16 mouse cellular contexts compared by ENCODE assay signal in genomic region chr11:119674835-119675234, GRCm38 (mm10).
DNase-seq lines count a peak whose midpoint lies in the region; ATAC-seq and TF ChIP-seq lines count a peak whose summit lies in the region.
"Had no signal": no experiment of that assay in that cellular context is flagged by ENCODE, and none has a peak within 500 bp of the region (broad histone marks: within the 10 kb centered on the region; RNA-seq: fewer than 3 reads in every experiment).

No protein-coding gene starts in this region.

- peak overlapping the region; percentile 77 for H3K27ac ChIP-seq in hindbrain, embryonic 13.5 days
- H3K27ac ChIP-seq in hindbrain, embryonic 11.5 days (ENCODE audit: low read depth, low read length) = no peak overlapping the region
- H3K27ac ChIP-seq in midbrain, embryonic 15.5 days = peak overlapping the region; percentile 8; the same call in 1 of the 2 replicates
- no peak overlapping the region for H3K27ac ChIP-seq in midbrain, postnatal 0 days (ENCODE audit: low read depth, low read length)
- peak overlapping the region; percentile 40 for H3K27ac ChIP-seq in hindbrain, embryonic 14.5 days
- peak overlapping the region; percentile 80 for H3K27ac ChIP-seq in neural tube, embryonic 15.5 days (replicated peaks)
- H3K27ac ChIP-seq: heart, embryonic 10.5 days; midbrain, embryonic 12.5 days had no signal

- ATAC-seq in hindbrain, embryonic 13.5 days (ENCODE audit: low FRiP score) = no peak
- ATAC-seq in hindbrain, embryonic 11.5 days (ENCODE audit: low FRiP score) = no peak
- ATAC-seq in midbrain, embryonic 15.5 days (replicated peaks) = no peak
- ATAC-seq in midbrain, postnatal 0 days (ENCODE audit: low FRiP score) = no peak
- no peak for ATAC-seq in hindbrain, embryonic 14.5 days (ENCODE audit: low FRiP score)
- peak; percentile 26; the same call in 1 of the 2 replicates for ATAC-seq in neural tube, embryonic 15.5 days (ENCODE audit: low FRiP score)
- ATAC-seq: activated CD4-positive, CD25-positive, alpha-beta regulatory T cell, adult 4 months; intestine, embryonic 16.5 days had no signal

- H3K4me2 ChIP-seq in hindbrain, embryonic 13.5 days = no peak overlapping the region
- no peak overlapping the region for H3K4me2 ChIP-seq in hindbrain, embryonic 11.5 days (replicated peaks; ENCODE audit: low read depth, low read length)
- no peak overlapping the region for H3K4me2 ChIP-seq in midbrain, embryonic 15.5 days
- H3K4me2 ChIP-seq in midbrain, postnatal 0 days (ENCODE audit: low read depth, low read length, poor library complexity, severe bottlenecking) = no peak overlapping the region
- H3K4me2 ChIP-seq in hindbrain, embryonic 14.5 days (replicated peaks) = no peak overlapping the region
- no peak overlapping the region for H3K4me2 ChIP-seq in neural tube, embryonic 15.5 days
- H3K4me2 ChIP-seq: midbrain, embryonic 12.5 days had no signal

- peaks cover 37% of the 10 kb centered on the region for H3K4me1 ChIP-seq in hindbrain, embryonic 13.5 days (replicated peaks)
- no peaks in the 10 kb centered on the region for H3K4me1 ChIP-seq in hindbrain, embryonic 11.5 days (replicated peaks; ENCODE audit: control insufficient read depth, insufficient read depth, low read length)
- peaks cover 11% of the 10 kb centered on the region; the same call in 1 of the 2 replicates for H3K4me1 ChIP-seq in midbrain, embryonic 15.5 days
- peaks cover 13% of the 10 kb centered on the region; the same call in 1 of the 2 replicates for H3K4me1 ChIP-seq in midbrain, postnatal 0 days (ENCODE audit: insufficient read depth, low read length)
- H3K4me1 ChIP-seq in hindbrain, embryonic 14.5 days (replicated peaks; ENCODE audit: control insufficient read depth, insufficient read depth, low read length) = peaks cover 18% of the 10 kb centered on the region; the same call in 1 of the 2 replicates
- H3K4me1 ChIP-seq in neural tube, embryonic 15.5 days = peaks cover 52% of the 10 kb centered on the region
- H3K4me1 ChIP-seq: midbrain, embryonic 12.5 days had no signal

- no peaks in the 10 kb centered on the region for H3K27me3 ChIP-seq in hindbrain, embryonic 13.5 days
- H3K27me3 ChIP-seq in hindbrain, embryonic 11.5 days (ENCODE audit: control insufficient read depth, insufficient read depth, low read length) = no peaks in the 10 kb centered on the region
- no peaks in the 10 kb centered on the region for H3K27me3 ChIP-seq in midbrain, embryonic 15.5 days (replicated peaks)
- H3K27me3 ChIP-seq in midbrain, postnatal 0 days (ENCODE audit: insufficient read depth, low read length) = no peaks in the 10 kb centered on the region
- H3K27me3 ChIP-seq in hindbrain, embryonic 14.5 days (ENCODE audit: control insufficient read depth, insufficient read depth, low read length) = no peaks in the 10 kb centered on the region
- no peaks in the 10 kb centered on the region for H3K27me3 ChIP-seq in neural tube, embryonic 15.5 days (replicated peaks)
- H3K27me3 ChIP-seq: midbrain, embryonic 12.5 days had no signal

- H3K4me3 ChIP-seq in hindbrain, embryonic 13.5 days = no peak overlapping the region
- H3K4me3 ChIP-seq in hindbrain, embryonic 11.5 days (ENCODE audit: low read depth, low read length) = no peak overlapping the region
- no peak overlapping the region for H3K4me3 ChIP-seq in midbrain, embryonic 15.5 days
- no peak overlapping the region for H3K4me3 ChIP-seq in midbrain, postnatal 0 days (ENCODE audit: low read depth, low read length)
- no peak overlapping the region for H3K4me3 ChIP-seq in hindbrain, embryonic 14.5 days (replicated peaks; ENCODE audit: low read length)
- no peak overlapping the region for H3K4me3 ChIP-seq in neural tube, embryonic 15.5 days (replicated peaks)
- H3K4me3 ChIP-seq: erythroblast, embryonic 14.5 days; heart, embryonic 10.5 days; midbrain, embryonic 12.5 days had no signal

- WGBS in hindbrain, embryonic 13.5 days = 67% methylated on average over 4 of the region's 4 CpGs
- WGBS in hindbrain, embryonic 11.5 days = 80% methylated on average over 4 of the region's 4 CpGs
- WGBS in midbrain, embryonic 15.5 days = 76% methylated on average over 4 of the region's 4 CpGs
- 78% methylated on average over 4 of the region's 4 CpGs for WGBS in midbrain, postnatal 0 days
- WGBS in hindbrain, embryonic 14.5 days = 62% methylated on average over 4 of the region's 4 CpGs
- WGBS in neural tube, embryonic 15.5 days = 27% methylated on average over 4 of the region's 4 CpGs

- H3K9ac ChIP-seq in hindbrain, embryonic 13.5 days = no peak overlapping the region
- H3K9ac ChIP-seq in hindbrain, embryonic 11.5 days (ENCODE audit: low read depth, low read length) = no peak overlapping the region
- no peak overlapping the region for H3K9ac ChIP-seq in midbrain, embryonic 15.5 days
- H3K9ac ChIP-seq in midbrain, postnatal 0 days (replicated peaks; ENCODE audit: low read length, poor library complexity, severe bottlenecking) = no peak overlapping the region
- no peak overlapping the region for H3K9ac ChIP-seq in hindbrain, embryonic 14.5 days
- no peak overlapping the region for H3K9ac ChIP-seq in neural tube, embryonic 15.5 days (replicated peaks)
- H3K9ac ChIP-seq: midbrain, embryonic 12.5 days had no signal

- DNase-seq in hindbrain, embryonic 11.5 days (ENCODE audit: low spot score) = no peak
- no peak for DNase-seq in midbrain, postnatal 0 days (ENCODE audit: low spot score)
- DNase-seq in hindbrain, embryonic 14.5 days (ENCODE audit: low spot score) = no peak
- no peak for DNase-seq in layer of hippocampus, adult 18-20 months (ENCODE audit: low spot score in 2 of 2)
- DNase-seq: adrenal gland, postnatal 36 days; gastrocnemius, postnatal 14 days; heart, postnatal 14 days; retina, postnatal 1 day had no signal

- no peaks in the 10 kb centered on the region for H3K9me3 ChIP-seq in hindbrain, embryonic 13.5 days
- H3K9me3 ChIP-seq in hindbrain, embryonic 11.5 days (ENCODE audit: control insufficient read depth, low read length) = no peaks in the 10 kb centered on the region
- H3K9me3 ChIP-seq in midbrain, embryonic 15.5 days = no peaks in the 10 kb centered on the region
- no peaks in the 10 kb centered on the region for H3K9me3 ChIP-seq in midbrain, postnatal 0 days (ENCODE audit: low read length)
- H3K9me3 ChIP-seq in hindbrain, embryonic 14.5 days (ENCODE audit: control insufficient read depth, low read length) = no peaks in the 10 kb centered on the region
- no peaks in the 10 kb centered on the region for H3K9me3 ChIP-seq in neural tube, embryonic 15.5 days (replicated peaks)
- H3K9me3 ChIP-seq: heart, embryonic 10.5 days had no signal

- TF ChIP-seq CTCF in midbrain, postnatal 0 days (IDR thresholded peaks at IDR 0.05) = no peak

- no peaks in the 10 kb centered on the region for H3K36me3 ChIP-seq in hindbrain, embryonic 13.5 days
- H3K36me3 ChIP-seq in hindbrain, embryonic 11.5 days (ENCODE audit: control insufficient read depth, insufficient read depth, low read length) = no peaks in the 10 kb centered on the region
- no peaks in the 10 kb centered on the region for H3K36me3 ChIP-seq in midbrain, embryonic 15.5 days (replicated peaks)
- H3K36me3 ChIP-seq in midbrain, postnatal 0 days (ENCODE audit: insufficient read depth, low read length) = no peaks in the 10 kb centered on the region; the same call in 1 of the 2 replicates
- no peaks in the 10 kb centered on the region for H3K36me3 ChIP-seq in hindbrain, embryonic 14.5 days (replicated peaks; ENCODE audit: control insufficient read depth, insufficient read depth)
- H3K36me3 ChIP-seq in neural tube, embryonic 15.5 days = no peaks in the 10 kb centered on the region
- H3K36me3 ChIP-seq: midbrain, embryonic 12.5 days had no signal

Comparison
In these comparisons a context has a peak if more than half of its experiments do, and no peak if none do; other contexts are left out.
1. H3K27ac ChIP-seq: peak in hindbrain, embryonic 13.5 days (single experiment), midbrain, embryonic 15.5 days (single experiment), hindbrain, embryonic 14.5 days (single experiment) and neural tube, embryonic 15.5 days (single experiment); none in hindbrain, embryonic 11.5 days (single experiment) and midbrain, postnatal 0 days (single experiment).